Mouse (Mus musculus) forebrain, postnatal 0 days (tissue): ENCODE data around the gene Rbm19. TPM values are rescaled to one million over a fixed set of nuclear protein-coding genes. Genes with fewer than 3 reads are reported as not detected.

ENCODE experiments used
- ATAC-seq: fragments of 200-750 bp; cut with Nextera tagmentation; 2 replicates; pipeline ENCODE4 v1.8.0; 2017; ENCODE audit warnings: mild to moderate bottlenecking, moderate library complexity
- DNase-seq: peaks from one replicate; pipeline ENCODE4 v3.0.0-alpha.2; 2015
- H3K27ac ChIP-seq: fragments of 300-500 bp; sonication (generic); 2 replicates; pipeline ENCODE4 v1.5.1; 2014; ENCODE audit warnings: low read depth, mild to moderate bottlenecking, antibody characterized with exemption, low read length, moderate library complexity, mixed read lengths
- H3K27me3 ChIP-seq: fragments of 300-500 bp; sonication (generic); 2 replicates; pipeline ENCODE4 v1.6.1; 2014; ENCODE audit warnings: mild to moderate bottlenecking, low read length, mixed read lengths; ENCODE audit not compliant: insufficient read depth
- H3K36me3 ChIP-seq: fragments of 300-500 bp; sonication (generic); 2 replicates; pipeline ENCODE4 v1.6.1; 2014; ENCODE audit warnings: mild to moderate bottlenecking, moderate library complexity; ENCODE audit not compliant: insufficient read depth
- H3K4me1 ChIP-seq: fragments of 300-500 bp; sonication (generic); 2 replicates; pipeline ENCODE4 v1.6.1; 2014; ENCODE audit warnings: antibody characterized with exemption; ENCODE audit not compliant: insufficient read depth
- H3K4me2 ChIP-seq: fragments of 300-500 bp; sonication (generic); 2 replicates; pipeline ENCODE4 v1.6.1; 2014; ENCODE audit warnings: low read depth, mild to moderate bottlenecking, moderate library complexity
- H3K4me3 ChIP-seq: fragments of 300-500 bp; sonication (generic); 2 replicates; pipeline ENCODE4 v1.5.1; 2014; ENCODE audit warnings: low read depth, low read length, mixed read lengths
- H3K9ac ChIP-seq: fragments of 300-500 bp; sonication (generic); 2 replicates; pipeline ENCODE4 v1.6.1; 2014; ENCODE audit warnings: mild to moderate bottlenecking
- H3K9me3 ChIP-seq: fragments of 300-500 bp; sonication (generic); 2 replicates; pipeline ENCODE4 v1.6.1; 2016; ENCODE audit warnings: low read length
- CTCF ChIP-seq: sonication (generic); IDR thresholded peaks from 2 replicates; pipeline ENCODE4 v1.5.1; 2016; ENCODE audit warnings: antibody characterized with exemption, control low read depth, low read depth
- WGBS: fragments of 180-500 bp; shearing (Covaris S2); extraction: QIAGEN DNeasy Blood & Tissue Kit; methylation state at CpG from one replicate; pipeline ENCODE4 v1.1.7; 2014; 5-methylcytosine and 5-hydroxymethylcytosine counted together
- polyA plus RNA-seq: library from polyadenylated mRNA; unstranded; fragments of >200 nt; fragmentation: Nextera tagmentation; extraction: Ambion mirVana; gene quantifications from 2 replicates; pipeline ENCODE4 v1.2.1, GENCODE M21; 2015
- total RNA-seq: library from RNA; depleted of rRNA; stranded (reverse); fragments of >200 nt; gene quantifications from 2 replicates; pipeline ENCODE4 v1.2.3, GENCODE M21; 2014

Gene Rbm19
- total and polyA plus RNA-seq, 2 experiments from 2014 or later: 15.0 to 27.2 TPM

GRCm38 (mm10) chr5:120155672-120156071, 39.4 kb downstream of the Rbm19 start:
- H3K4me3 ChIP-seq: no peak overlapping the region
- TF ChIP-seq CTCF: no peak
- H3K9me3 ChIP-seq: no peaks in the 10 kb centered on the region
- H3K27me3 ChIP-seq: no peaks in the 10 kb centered on the region
- DNase-seq: no peak
- no peak overlapping the region for H3K27ac ChIP-seq
- no peak overlapping the region for H3K4me2 ChIP-seq
- WGBS: 27% methylated on average over 10 of the region's 10 CpGs
- peak; percentile 67 for ATAC-seq
- peaks cover 7% of the 10 kb centered on the region; the same call in 1 of the 2 replicates for H3K4me1 ChIP-seq
- H3K9ac ChIP-seq: no peak overlapping the region
- no peaks in the 10 kb centered on the region for H3K36me3 ChIP-seq

GRCm38 (mm10) chr5:120156166-120156909, 40.1 kb downstream of the Rbm19 start:
- no peaks in the 10 kb centered on the region for H3K27me3 ChIP-seq
- no peak overlapping the region for H3K4me2 ChIP-seq
- no peak overlapping the region for H3K9ac ChIP-seq
- WGBS: 45% methylated on average over 21 of the region's 21 CpGs
- no peak for TF ChIP-seq CTCF
- peaks cover 7% of the 10 kb centered on the region; the same call in 1 of the 2 replicates for H3K4me1 ChIP-seq
- peak overlapping the region; percentile 50; the same call in 1 of the 2 replicates for H3K27ac ChIP-seq
- DNase-seq (peak; percentile 34), ATAC-seq (peak; percentile 39; the same call in 1 of the 2 replicates)
- no peaks in the 10 kb centered on the region for H3K36me3 ChIP-seq
- no peaks in the 10 kb centered on the region for H3K9me3 ChIP-seq
- H3K4me3 ChIP-seq: no peak overlapping the region

GRCm38 (mm10) chr5:120157115-120157514, 40.9 kb downstream of the Rbm19 start:
- Histone ChIP-seq H3K36me3 (no peaks in the 10 kb centered on the region), H3K27ac (no peak overlapping the region), H3K9me3 (no peaks in the 10 kb centered on the region), H3K4me2 (no peak overlapping the region), H3K27me3 (no peaks in the 10 kb centered on the region), H3K4me3 (no peak overlapping the region), H3K9ac (no peak overlapping the region), H3K4me1 (peaks cover 7% of the 10 kb centered on the region; the same call in 1 of the 2 replicates)
- WGBS: 79% methylated on average over 3 of the region's 3 CpGs
- ATAC-seq (no peak), DNase-seq (no peak)
- no peak for TF ChIP-seq CTCF

- ATAC-seq (no peak), DNase-seq (no peak)
- Histone ChIP-seq H3K4me3 (no peak overlapping the region), H3K27ac (no peak overlapping the region), H3K4me2 (no peak overlapping the region), H3K9me3 (no peaks in the 10 kb centered on the region), H3K27me3 (no peaks in the 10 kb centered on the region), H3K9ac (no peak overlapping the region), H3K4me1 (peaks cover 7% of the 10 kb centered on the region; the same call in 1 of the 2 replicates), H3K36me3 (no peaks in the 10 kb centered on the region)
- no peak for TF ChIP-seq CTCF
- WGBS: 80% methylated on average over 2 of the region's 2 CpGs
These were observed 42.2 kb downstream of the Rbm19 start for GRCm38 (mm10) chr5:120158476-120158875.

DNA sequence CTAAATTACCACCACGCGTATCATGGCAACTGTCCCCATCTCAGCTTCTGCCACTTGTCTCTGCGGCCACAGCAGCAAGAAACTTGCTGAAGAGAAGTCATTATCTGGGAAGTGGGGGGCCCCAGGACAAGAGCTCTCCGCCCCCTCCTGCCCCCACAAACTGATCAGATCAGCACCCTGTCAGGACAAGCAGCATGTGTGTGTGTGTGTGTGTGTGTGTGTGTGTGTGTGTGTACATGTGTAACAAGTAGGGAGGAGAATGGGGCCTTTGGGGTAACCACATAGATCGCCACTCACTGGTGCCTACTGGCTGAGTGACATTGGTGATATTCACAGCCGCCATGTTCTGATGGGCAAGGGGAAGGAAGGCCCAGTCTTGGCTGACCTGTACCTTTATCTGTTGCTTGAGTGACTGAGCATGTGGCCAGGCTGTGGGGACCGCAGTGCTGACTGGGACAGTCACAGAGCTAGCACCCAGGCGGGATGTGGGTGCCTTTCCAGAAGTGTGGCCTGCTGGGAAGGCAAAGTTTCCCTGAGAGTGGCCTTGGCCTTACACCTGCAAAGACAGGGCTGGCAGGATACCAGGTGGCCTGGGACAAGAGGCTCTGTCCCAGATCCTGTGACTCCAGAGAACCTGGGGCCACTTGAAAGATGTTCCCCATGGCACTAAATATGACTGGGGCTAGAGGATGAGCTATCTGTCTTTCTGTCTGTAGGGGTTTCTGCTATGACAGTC, 44.8 kb downstream of the Rbm19 start:
- DNase-seq: no peak
- no peaks in the 10 kb centered on the region for H3K9me3 ChIP-seq
- no peaks in the 10 kb centered on the region for H3K27me3 ChIP-seq
- no peak for ATAC-seq
- no peak overlapping the region for H3K4me2 ChIP-seq
- no peak overlapping the region for H3K9ac ChIP-seq
- no peak for TF ChIP-seq CTCF
- H3K4me1 ChIP-seq: peaks cover 11% of the 10 kb centered on the region
- no peak overlapping the region for H3K27ac ChIP-seq
- H3K4me3 ChIP-seq: no peak overlapping the region
- no peaks in the 10 kb centered on the region for H3K36me3 ChIP-seq
- WGBS: 75% methylated on average over 8 of the region's 8 CpGs

DNA sequence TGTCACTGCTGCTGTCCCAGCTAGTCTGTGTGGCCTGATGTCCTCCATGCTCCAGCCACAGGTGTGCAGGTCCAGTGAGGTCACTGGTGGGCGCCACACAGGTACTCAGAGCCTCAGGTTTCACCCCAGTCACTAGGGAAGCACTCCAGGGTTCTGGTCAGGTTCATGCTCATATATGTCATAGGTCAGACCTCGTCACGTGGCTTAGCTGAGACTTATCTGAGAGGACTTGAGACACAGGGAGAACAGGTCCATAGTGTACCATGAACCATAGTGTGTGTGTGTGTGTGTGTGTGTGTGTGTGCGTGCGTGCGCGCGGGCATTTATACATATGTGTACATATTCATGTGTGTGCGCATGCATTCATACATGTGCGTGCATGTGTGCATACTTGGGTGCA, 46.4 kb downstream of the Rbm19 start:
- no peak for DNase-seq
- peaks cover 11% of the 10 kb centered on the region for H3K4me1 ChIP-seq
- no peak overlapping the region for H3K9ac ChIP-seq
- ATAC-seq: no peak
- WGBS: 97% methylated on average over 10 of the region's 10 CpGs
- no peaks in the 10 kb centered on the region for H3K9me3 ChIP-seq
- H3K27ac ChIP-seq: no peak overlapping the region
- no peak overlapping the region for H3K4me3 ChIP-seq
- H3K36me3 ChIP-seq: no peaks in the 10 kb centered on the region
- H3K4me2 ChIP-seq: no peak overlapping the region
- H3K27me3 ChIP-seq: no peaks in the 10 kb centered on the region
- TF ChIP-seq CTCF: no peak

DNA sequence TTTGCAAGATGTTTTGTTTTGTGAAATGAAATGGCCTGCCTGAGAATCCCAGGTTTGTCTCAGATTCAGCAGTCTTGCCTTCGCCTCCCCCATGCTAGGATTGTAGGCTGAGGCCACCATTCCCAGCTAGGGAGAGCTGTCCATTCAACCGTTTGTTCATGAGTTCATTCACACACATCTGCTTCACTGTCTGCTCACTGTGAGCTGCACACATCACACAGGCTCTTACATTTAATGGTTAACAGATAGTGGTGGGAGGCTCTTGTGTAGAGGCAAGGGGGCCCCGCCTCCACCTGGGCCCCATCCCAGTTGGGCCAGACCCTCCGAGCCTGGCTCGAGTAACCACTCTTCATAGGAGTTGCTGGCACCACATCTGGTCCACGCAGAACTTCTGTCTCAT, 47.2 kb downstream of the Rbm19 start:
- DNase-seq (no peak), ATAC-seq (no peak)
- no peak overlapping the region for H3K4me3 ChIP-seq
- H3K27ac ChIP-seq: no peak overlapping the region
- no peaks in the 10 kb centered on the region for H3K36me3 ChIP-seq
- no peaks in the 10 kb centered on the region for H3K9me3 ChIP-seq
- TF ChIP-seq CTCF: no peak
- peaks cover 11% of the 10 kb centered on the region for H3K4me1 ChIP-seq
- WGBS: 79% methylated on average over 6 of the region's 6 CpGs
- no peak overlapping the region for H3K4me2 ChIP-seq
- H3K9ac ChIP-seq: no peak overlapping the region
- H3K27me3 ChIP-seq: no peaks in the 10 kb centered on the region
